Mouse (Mus musculus) monocyte, adult 2 months (primary cell): ENCODE measurements around the gene Caln1.
"Not testable (repeated sequence)": the region's sequence is repeated elsewhere in the genome, so short reads cannot be mapped to it uniquely, and the experiment has no call there.

ENCODE experiments used
- DNase-seq, 2 experiments: peaks; one replicate each; pipeline ENCODE4 v3.0.0; 2022; ENCODE audit warnings: low spot score in 2 of 2, low read depth in 1 of 2

Gene Caln1

DNA sequence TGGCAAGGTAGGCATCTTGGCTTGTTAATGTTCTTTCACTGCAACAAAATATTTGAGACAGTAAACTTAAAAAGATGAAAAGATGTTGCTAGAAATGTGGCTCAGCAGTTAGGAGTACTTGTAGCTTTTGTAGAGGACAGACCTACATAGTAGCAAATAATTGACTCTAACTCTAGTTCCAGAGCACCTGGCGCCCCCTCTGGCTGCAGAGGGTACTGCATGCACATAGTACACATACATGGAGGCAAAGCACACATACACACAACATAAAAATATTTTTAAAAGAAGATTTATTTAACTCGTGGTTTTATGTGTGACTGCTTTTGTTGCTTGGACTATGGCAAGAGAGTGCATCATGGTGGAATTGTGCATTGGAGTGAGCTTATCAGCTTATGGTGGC lies 151.3 kb downstream of the Caln1 start:
- no peak for DNase-seq

- DNase-seq, result no peak
Measured at GRCm38 (mm10) chr5:130527416-130527815, 158.2 kb downstream of the Caln1 start.

DNA sequence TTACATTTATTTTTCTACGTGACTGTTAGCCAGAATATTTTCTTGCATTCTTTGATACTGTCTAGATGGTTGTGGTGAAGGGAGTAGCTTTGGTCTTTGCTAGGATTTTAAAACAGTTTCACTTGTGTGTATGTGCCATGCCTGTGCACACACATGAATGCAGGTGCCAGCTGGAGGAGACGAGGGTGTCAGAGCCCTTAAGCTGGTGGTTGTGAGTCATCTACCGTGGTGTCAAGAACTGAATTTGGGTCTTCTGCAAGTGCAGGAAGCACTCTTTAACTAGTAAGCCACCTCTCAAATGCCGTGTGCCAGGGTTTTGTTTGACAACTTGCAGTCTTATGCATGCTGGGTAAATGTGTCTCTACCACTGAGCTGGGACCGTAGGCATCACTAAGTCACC lies 178.2 kb downstream of the Caln1 start:
- DNase-seq, result no peak

GRCm38 (mm10) chr5:130553916-130554315 lies 184.7 kb downstream of the Caln1 start:
- DNase-seq, result no peak

GRCm38 (mm10) chr5:130563146-130563545 lies 193.9 kb downstream of the Caln1 start:
- DNase-seq, result no peak

DNA sequence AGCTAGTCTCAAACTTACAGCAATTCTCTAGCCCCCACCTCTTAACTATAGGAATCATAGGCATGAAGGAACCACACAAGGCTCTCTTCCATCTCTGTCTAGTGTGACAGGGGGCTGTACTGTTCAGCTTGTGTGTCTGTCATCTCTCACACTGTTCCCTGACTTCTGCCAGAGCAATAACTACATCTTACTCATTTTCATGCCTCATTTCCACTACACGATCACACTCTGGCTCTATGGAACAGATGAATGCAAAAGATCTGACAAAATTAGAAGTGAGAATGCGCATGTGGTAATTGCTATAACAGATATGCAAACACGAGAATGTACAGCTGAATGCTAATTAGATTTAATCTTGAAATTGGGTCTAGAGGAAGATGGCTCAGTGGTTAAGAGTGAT lies 196.7 kb downstream of the Caln1 start:
- no peak for DNase-seq

DNA sequence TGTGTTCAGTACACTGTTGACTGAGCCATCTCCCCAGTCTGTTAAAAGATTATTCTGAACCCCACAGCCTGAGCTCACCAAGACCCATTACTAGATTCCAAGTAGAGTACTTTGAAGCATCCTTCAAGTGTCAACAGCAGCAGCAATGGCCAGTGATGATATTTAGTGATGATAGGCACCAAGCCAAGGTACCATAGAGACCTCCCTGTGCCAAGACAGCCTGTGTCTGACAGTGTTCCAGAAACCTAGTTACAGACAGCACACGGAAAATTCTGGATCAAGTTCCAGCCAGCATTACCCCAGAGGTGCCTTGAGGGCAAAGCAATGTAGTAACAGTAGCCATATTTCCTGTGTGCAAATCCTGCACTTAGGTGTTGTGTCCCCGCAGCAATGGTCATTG lies 208.3 kb downstream of the Caln1 start:
- DNase-seq, result no peak

DNA sequence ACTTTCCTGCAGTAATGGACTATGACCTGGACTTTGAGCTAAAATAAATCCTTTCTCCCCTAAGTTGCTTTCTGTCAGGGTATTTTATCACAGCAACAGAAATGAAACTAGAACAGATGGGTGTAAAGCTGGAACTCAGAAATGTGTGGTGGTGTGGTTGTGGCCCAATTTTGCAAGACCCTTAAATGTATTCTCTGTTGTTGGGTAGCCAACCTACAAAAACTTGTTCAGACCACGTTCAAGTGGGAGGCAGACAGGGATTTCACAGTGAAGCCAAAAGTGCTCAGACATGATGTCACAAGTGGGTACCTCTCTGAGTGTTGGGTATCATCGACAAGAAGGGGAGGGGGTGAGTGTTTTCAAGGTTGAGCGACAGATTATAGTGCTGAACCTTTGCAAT lies 214.8 kb downstream of the Caln1 start:
- DNase-seq, result no peak

- no peak for DNase-seq
Measured at GRCm38 (mm10) chr5:130586257-130586656, 217.0 kb downstream of the Caln1 start.

GRCm38 (mm10) chr5:130596541-130596940 lies 227.3 kb downstream of the Caln1 start:
- DNase-seq, result no peak

GRCm38 (mm10) chr5:130613657-130614056 lies 244.4 kb downstream of the Caln1 start:
- DNase-seq, result no peak

DNA sequence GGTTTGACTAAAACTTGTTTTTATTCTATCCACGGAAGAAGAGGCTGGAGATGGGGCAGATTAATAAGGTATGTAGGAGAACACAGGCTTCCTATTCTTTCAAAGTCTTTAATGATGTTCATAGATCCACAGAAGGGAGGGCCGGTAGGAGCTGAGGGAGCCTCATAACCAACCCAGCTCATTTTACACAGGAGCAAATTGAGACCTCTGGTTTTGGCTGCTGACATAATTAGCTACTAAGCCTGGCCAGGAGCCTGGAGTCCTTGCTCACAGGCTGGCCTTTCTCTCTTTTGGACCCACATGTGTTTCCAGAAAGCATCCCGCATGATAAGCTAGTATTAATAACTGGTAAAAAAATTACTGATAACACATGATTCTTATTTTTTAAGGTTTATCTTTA lies 245.0 kb downstream of the Caln1 start:
- DNase-seq, result no peak

DNA sequence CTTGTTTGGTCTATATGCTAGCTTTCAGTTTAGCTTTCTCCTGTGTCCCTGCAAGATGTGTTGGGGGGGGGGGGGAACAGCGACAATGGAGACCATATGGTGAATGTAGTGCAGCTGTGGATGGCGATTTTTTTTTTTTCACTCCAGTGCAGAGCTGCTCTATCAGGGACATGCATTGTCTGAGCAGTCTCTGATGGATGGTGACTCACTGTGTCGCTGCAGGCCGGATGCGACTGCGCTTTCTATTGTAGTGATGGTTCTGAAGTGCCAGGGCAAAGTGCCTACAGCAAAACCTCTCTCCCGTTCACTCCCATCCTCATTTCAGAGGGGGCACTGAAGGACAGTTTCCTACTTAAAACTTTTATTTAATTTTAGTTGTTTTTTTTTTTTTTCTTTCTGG lies 250.8 kb downstream of the Caln1 start:
- no peak for DNase-seq

DNA sequence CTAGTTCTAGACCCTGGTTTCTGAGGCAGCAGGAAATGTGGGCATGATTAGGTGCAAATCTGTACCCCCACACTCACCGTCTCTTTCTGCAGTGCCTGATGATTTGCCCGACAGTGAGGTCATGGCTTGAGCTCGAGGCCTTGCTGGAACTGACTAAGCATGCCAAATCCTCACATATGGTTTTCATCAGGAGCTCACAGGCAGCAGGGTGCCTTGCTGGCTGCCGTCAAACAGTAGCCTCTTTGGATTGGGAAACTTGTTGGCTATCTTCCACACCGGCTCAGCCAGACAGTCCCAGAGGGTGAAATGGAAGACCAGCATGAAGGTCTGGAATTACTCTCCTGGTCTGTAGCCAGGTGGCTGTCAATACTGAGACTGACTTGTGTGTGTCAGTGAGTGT lies 254.0 kb downstream of the Caln1 start:
- DNase-seq, result no peak

- no peak for DNase-seq
Measured at GRCm38 (mm10) chr5:130627800-130628199, 258.5 kb downstream of the Caln1 start.

DNA sequence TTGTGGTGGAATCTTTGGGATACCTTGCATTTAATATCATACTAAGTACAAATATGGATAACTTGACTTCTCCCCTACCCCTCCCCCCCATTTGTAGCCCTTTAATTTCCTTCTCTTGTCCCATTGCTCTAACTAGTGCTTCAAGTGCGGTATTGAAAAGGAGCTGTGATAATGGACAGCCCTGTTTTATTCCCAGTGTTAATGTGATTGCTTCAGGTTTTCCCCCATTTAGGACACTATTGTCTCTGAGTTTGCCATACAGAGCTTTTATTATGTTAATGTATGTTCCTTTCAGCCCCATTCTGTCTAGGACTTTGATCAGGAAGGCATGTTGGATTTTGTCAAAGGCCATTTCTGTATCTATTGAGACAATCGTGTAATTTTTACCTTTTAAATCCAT lies 266.1 kb downstream of the Caln1 start:
- DNase-seq, result no peak

GRCm38 (mm10) chr5:130641881-130642280 lies 272.6 kb downstream of the Caln1 start:
- no peak for DNase-seq

DNA sequence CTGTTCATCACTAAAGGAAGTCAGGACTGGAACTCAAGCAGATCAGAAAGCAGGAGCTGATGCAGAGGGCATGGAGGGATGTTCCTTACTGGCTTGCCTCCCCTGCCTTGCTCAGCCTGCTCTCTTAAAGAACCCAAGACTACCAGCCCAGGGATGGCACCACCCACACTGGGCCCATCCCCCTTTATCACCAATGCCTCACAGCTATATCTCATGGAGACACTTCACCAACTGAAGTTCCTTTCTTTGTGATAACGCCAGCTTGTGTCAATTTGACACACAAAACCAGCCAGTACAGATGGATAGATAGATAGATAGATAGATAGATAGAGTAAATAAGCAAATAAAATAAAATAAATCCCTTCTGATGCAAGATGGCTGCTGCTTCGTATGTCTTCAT lies 276.9 kb downstream of the Caln1 start:
- not testable (repeated sequence) for DNase-seq

DNA sequence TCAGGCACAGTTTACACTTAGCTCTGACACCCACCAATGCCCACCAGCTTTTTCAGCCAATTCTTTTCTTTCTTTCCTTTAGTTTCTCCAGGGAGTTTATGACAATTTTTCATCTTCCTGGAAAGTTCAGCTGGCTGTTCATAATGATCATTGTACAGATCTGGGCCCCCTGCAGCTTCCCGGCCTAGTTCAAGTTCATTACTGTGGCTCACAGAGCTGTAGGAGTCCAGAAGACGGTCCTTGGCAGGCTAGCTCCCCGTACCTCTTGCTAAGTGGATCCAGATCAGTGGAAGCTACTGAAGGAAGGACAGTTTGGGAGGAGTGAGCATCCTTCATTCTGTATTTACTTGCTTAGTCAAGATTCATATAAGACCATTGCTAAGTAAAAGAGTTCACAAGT lies 288.9 kb downstream of the Caln1 start:
- DNase-seq, result peak in 1 of 2 experiments; percentile 0

DNA sequence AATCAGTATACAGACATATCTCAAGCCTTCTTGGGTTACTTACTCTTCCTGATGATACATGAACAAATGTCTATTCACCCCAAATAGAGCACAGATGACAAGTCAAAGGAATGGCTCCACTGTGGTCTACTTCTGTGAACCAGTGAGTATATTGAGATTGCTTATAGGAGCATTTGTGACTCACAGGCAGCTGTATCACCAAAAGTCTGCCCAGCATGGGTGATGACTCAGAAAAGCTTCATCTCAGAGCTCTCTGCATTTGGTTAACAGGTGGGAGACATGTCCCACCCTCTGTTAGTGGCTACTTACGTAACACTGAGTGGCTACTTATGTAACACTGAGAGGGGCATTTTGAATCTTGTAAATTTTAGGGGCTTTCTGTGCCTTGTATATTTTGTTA lies 296.8 kb downstream of the Caln1 start:
- no peak for DNase-seq

DNA sequence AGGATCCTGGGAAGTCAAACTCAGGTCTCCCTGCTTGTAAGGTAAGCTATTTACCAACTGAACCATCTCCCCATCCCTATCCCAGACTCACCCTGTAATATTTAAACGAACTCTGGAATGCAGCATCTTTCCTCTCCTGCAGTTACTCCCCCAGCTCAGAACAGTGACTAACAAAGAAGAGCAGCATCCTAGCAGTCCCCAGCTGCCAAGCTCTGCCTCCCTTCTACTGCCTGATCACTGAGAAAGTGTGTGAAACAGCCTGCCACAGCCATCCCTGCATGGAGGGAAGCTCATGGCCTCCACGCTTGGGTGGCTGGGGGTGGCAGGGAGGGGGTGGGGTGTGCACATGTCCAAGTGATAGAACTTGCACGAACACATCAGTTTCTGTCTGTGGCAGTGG lies 303.3 kb downstream of the Caln1 start:
- no peak for DNase-seq

- DNase-seq, result no peak
Measured at GRCm38 (mm10) chr5:130673092-130673491, 303.8 kb downstream of the Caln1 start.

GRCm38 (mm10) chr5:130677895-130678294 lies 308.6 kb downstream of the Caln1 start:
- DNase-seq, result no peak
